Mouse (Mus musculus) testis, adult 2 months (tissue): ENCODE results near the gene Cd151. TPM values are rescaled to one million over a fixed set of nuclear protein-coding genes. Genes with fewer than 3 reads are reported as not detected.
A peak's percentile ranks its signal among the peaks of the same experiment; 100 is the strongest.

ENCODE experiments used
- H3K27ac ChIP-seq: fragments of 200-500 bp; 2 replicates; pipeline ENCODE4 v1.5.1; 2012; ENCODE audit warnings: low read depth, low read length; ENCODE audit not compliant: control insufficient read depth, insufficient read depth
- H3K27me3 ChIP-seq: fragments of 200-500 bp; 2 replicates; pipeline ENCODE4 v1.6.1; 2012; ENCODE audit warnings: mild to moderate bottlenecking, low read length, moderate library complexity; ENCODE audit not compliant: control insufficient read depth, insufficient read depth
- H3K36me3 ChIP-seq: fragments of 200-500 bp; 2 replicates; pipeline ENCODE4 v1.6.1; 2012; ENCODE audit warnings: mild to moderate bottlenecking, low read length; ENCODE audit not compliant: control insufficient read depth, insufficient read depth
- H3K4me1 ChIP-seq: fragments of 200-500 bp; 2 replicates; pipeline ENCODE4 v1.6.1; 2012; ENCODE audit warnings: low read length; ENCODE audit not compliant: control insufficient read depth, insufficient read depth
- H3K4me3 ChIP-seq: fragments of 200-500 bp; 2 replicates; pipeline ENCODE4 v1.5.1; 2012; ENCODE audit warnings: low read depth, mild to moderate bottlenecking, low read length, moderate library complexity, mixed read lengths; ENCODE audit not compliant: control insufficient read depth
- CTCF ChIP-seq: fragments of 200-500 bp; IDR thresholded peaks from 2 replicates; pipeline ENCODE4 v1.5.1; 2012; ENCODE audit warnings: low read depth, mild to moderate bottlenecking, inconsistent platforms, low read length, moderate library complexity; ENCODE audit not compliant: control insufficient read depth, insufficient read depth, insufficient replicate concordance
- POLR2A ChIP-seq: fragments of 200-500 bp; IDR thresholded peaks from 2 replicates; pipeline ENCODE4 v1.6.1; 2012; ENCODE audit warnings: low read depth, mild to moderate bottlenecking, inconsistent platforms, low read length, moderate library complexity; ENCODE audit not compliant: control insufficient read depth
- polyA plus RNA-seq: library from polyadenylated mRNA; depleted of rRNA; stranded (reverse); fragments of >200 nt; gene quantifications from 2 replicates; pipeline ENCODE4 v1.2.3, GENCODE M21; 2012

Gene Cd151
- polyA plus RNA-seq, 1 experiment, result 104 TPM

- H3K4me1 ChIP-seq, result peaks cover 30% of the 10 kb centered on the region
- TF ChIP-seq POLR2A (no peak), CTCF (no peak)
- no peaks in the 10 kb centered on the region for H3K36me3 ChIP-seq
- peak overlapping the region; percentile 86 for H3K27ac ChIP-seq
- H3K4me3 ChIP-seq, result peak overlapping the region; percentile 92
- H3K27me3 ChIP-seq, result no peaks in the 10 kb centered on the region
Observed at GRCm38 (mm10) chr7:141476981-141477370, 9.8 kb downstream of the Cd151 start.

- H3K4me1 ChIP-seq, result peaks cover 37% of the 10 kb centered on the region
- TF ChIP-seq POLR2A, result no peak
- TF ChIP-seq CTCF, result no peak
- H3K27ac ChIP-seq, result peak overlapping the region; percentile 86
Observed at GRCm38 (mm10) chr7:141477578-141478269, 10.5 kb downstream of the Cd151 start.

GRCm38 (mm10) chr7:141478270-141478748, 11.1 kb downstream of the Cd151 start:
- Histone ChIP-seq H3K36me3 (no peaks in the 10 kb centered on the region), H3K27ac (peak overlapping the region; percentile 86), H3K27me3 (no peaks in the 10 kb centered on the region), H3K4me3 (no peak overlapping the region), H3K4me1 (peaks cover 39% of the 10 kb centered on the region)
- TF ChIP-seq CTCF, result no peak
- no peak for TF ChIP-seq POLR2A

More at GRCm38 (mm10) chr7:141477578-141478269, 10.5 kb downstream of the Cd151 start:
- Histone ChIP-seq H3K4me3 (no peak overlapping the region), H3K36me3 (no peaks in the 10 kb centered on the region), H3K27me3 (no peaks in the 10 kb centered on the region)

GRCm38 (mm10) chr7:141480842-141481497, 13.8 kb downstream of the Cd151 start:
- H3K4me3 ChIP-seq, result no peak overlapping the region
- H3K27me3 ChIP-seq, result no peaks in the 10 kb centered on the region
- no peak overlapping the region for H3K27ac ChIP-seq
- peaks cover 27% of the 10 kb centered on the region for H3K4me1 ChIP-seq
- no peaks in the 10 kb centered on the region for H3K36me3 ChIP-seq
- TF ChIP-seq CTCF, result peak; percentile 91; the same call in 1 of the 2 replicates
- no peak for TF ChIP-seq POLR2A

- Histone ChIP-seq H3K27ac (no peak overlapping the region), H3K4me3 (peak overlapping the region; percentile 62), H3K36me3 (no peaks in the 10 kb centered on the region), H3K4me1 (peaks cover 20% of the 10 kb centered on the region), H3K27me3 (no peaks in the 10 kb centered on the region)
- 0 out of 2 replicates have a peak, but pooled peaks have one; percentile 15 for TF ChIP-seq POLR2A
- TF ChIP-seq CTCF, result peak; percentile 22; the same call in 1 of the 2 replicates
Observed at GRCm38 (mm10) chr7:141481498-141482401, 14.6 kb downstream of the Cd151 start.

- peaks cover 16% of the 10 kb centered on the region for H3K4me1 ChIP-seq
- no peak overlapping the region for H3K27ac ChIP-seq
- no peaks in the 10 kb centered on the region for H3K36me3 ChIP-seq
- H3K4me3 ChIP-seq, result peak overlapping the region; percentile 62
- no peaks in the 10 kb centered on the region for H3K27me3 ChIP-seq
- TF ChIP-seq CTCF (no peak), POLR2A (no peak)
Observed at GRCm38 (mm10) chr7:141482531-141483024, 15.4 kb downstream of the Cd151 start.

- Histone ChIP-seq H3K36me3 (no peaks in the 10 kb centered on the region), H3K27me3 (no peaks in the 10 kb centered on the region), H3K27ac (no peak overlapping the region), H3K4me1 (peaks cover 16% of the 10 kb centered on the region), H3K4me3 (no peak overlapping the region)
- TF ChIP-seq CTCF (no peak), POLR2A (no peak)
Observed at GRCm38 (mm10) chr7:141483114-141483653, 16.0 kb downstream of the Cd151 start.
